Mouse (Mus musculus) leukemia stem cell, adult 10-12 weeks (primary cell): ENCODE measurements around the gene Ubl3. TPM values are rescaled to one million over a fixed set of nuclear protein-coding genes. Genes with fewer than 3 reads are reported as not detected.

ENCODE experiments used
- polyA plus RNA-seq: library from polyadenylated mRNA; stranded (reverse); fragments of >175 nt; gene quantifications from 2 replicates; pipeline ENCODE4 v1.2.3, GENCODE M21; 2012; ENCODE audit warnings: low replicate concordance

The Ubl3 gene
- polyA plus RNA-seq = 21.5 and 28.7 TPM in 2 replicates

GRCm38 (mm10) chr5:148552187-148553071 is at the start of gene Ubl3:
Gene Ubl3, minus strand, starts transcription at chr5:148552789.

Other genes starting within 250 kb of the Ubl3 start
- gene Slc7a1, start 152.9 kb downstream of the Ubl3 start, polyA plus RNA-seq = 21.8 and 58.0 TPM in 2 replicates